ENCODE assay signal across 18 mouse cellular contexts in the genomic region with DNA sequence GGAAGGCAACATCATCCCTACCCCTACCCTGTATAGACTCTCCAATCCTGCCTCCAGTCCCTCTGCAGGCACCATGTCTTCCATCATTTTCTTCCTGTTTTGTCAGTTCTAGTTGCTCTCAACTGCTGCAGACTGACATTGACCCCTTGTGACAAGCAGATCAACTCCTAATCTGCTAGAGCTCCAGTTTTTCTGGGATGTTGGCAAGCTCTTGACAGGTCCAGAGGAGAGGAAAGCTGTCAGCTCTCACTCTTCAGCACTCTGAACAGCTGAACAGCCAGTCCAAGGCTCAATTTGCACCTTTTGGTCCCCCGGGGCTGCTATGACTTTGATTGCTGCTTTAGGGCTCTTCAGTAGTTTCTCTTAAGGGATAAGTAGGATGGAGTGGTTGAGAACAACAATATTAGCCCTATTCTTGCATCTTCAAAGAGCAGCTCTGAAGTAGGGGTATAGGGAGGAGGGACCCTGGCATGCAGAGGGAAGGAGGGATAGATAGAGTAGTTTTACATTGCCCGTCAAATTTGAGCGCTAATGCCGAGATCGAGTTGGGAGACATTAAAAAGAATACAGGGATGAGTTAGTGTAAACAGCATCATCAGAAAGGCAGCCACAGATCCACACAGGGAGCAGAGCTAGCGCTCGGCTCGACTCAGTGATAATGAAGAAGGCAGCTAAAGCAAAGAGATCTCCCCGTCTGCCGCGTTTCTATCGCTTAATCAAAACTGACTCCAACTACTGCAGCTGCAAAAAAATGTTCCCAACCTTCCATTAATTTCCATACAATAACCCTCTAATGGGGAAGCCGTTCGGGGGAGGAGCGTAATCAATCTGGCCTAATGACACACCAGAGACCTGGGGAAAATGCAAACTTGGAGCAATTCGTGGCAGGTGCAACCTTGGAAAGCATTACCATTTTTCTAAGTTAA.
DNase-seq lines count a peak whose midpoint lies in the region; ATAC-seq lines count a peak whose summit lies in the region.
"Had no signal": no experiment of that assay in that cellular context is flagged by ENCODE, and none has a peak within 500 bp of the region (broad histone marks: within the 10 kb centered on the region; RNA-seq: fewer than 3 reads in every experiment).

No protein-coding gene starts in this region.

- DNase-seq in embryonic facial prominence, embryonic 11.5 days (ENCODE audit: low spot score) = peak; percentile 7
- DNase-seq in embryonic facial prominence, embryonic 10.5 days (ENCODE audit: low spot score) = no peak
- DNase-seq in hindbrain, embryonic 11.5 days (ENCODE audit: low spot score) = peak; percentile 18
- no peak for DNase-seq in hindbrain, embryonic 10.5 days (ENCODE audit: low spot score)
- DNase-seq in right cerebral cortex, postnatal 36 days (ENCODE audit: low spot score in 2 of 2) = no peak
- no peak for DNase-seq in left cerebral cortex, postnatal 25 days (ENCODE audit: low spot score in 2 of 2)
- DNase-seq: adrenal gland, postnatal 25 days; cerebellum, adult 9-11 months; gastrocnemius, postnatal 14 days; liver, postnatal 0 days; right cerebral cortex, postnatal 4 days; thymus, adult 18-20 months had no signal

- no peaks in the 10 kb centered on the region for H3K36me3 ChIP-seq in embryonic facial prominence, embryonic 11.5 days (replicated peaks; ENCODE audit: control insufficient read depth, insufficient read depth, low read depth, low read length)
- no peaks in the 10 kb centered on the region for H3K36me3 ChIP-seq in embryonic facial prominence, embryonic 10.5 days (replicated peaks)
- H3K36me3 ChIP-seq in hindbrain, embryonic 11.5 days (ENCODE audit: control insufficient read depth, insufficient read depth, low read length) = no peaks in the 10 kb centered on the region
- no peaks in the 10 kb centered on the region for H3K36me3 ChIP-seq in hindbrain, embryonic 10.5 days
- no peaks in the 10 kb centered on the region for H3K36me3 ChIP-seq in hindbrain, embryonic 16.5 days (ENCODE audit: control insufficient read depth, insufficient read depth, low read length)
- H3K36me3 ChIP-seq in neural tube, embryonic 15.5 days = no peaks in the 10 kb centered on the region
- H3K36me3 ChIP-seq: embryonic facial prominence, embryonic 12.5 days; limb, embryonic 15.5 days had no signal

- no peaks in the 10 kb centered on the region for H3K27me3 ChIP-seq in embryonic facial prominence, embryonic 11.5 days (ENCODE audit: control insufficient read depth, insufficient read depth, low read length)
- peaks cover 4% of the 10 kb centered on the region; the same call in 1 of the 2 replicates for H3K27me3 ChIP-seq in embryonic facial prominence, embryonic 10.5 days (replicated peaks; ENCODE audit: low read depth, poor library complexity, severe bottlenecking)
- H3K27me3 ChIP-seq in hindbrain, embryonic 11.5 days (ENCODE audit: control insufficient read depth, insufficient read depth, low read length) = no peaks in the 10 kb centered on the region
- no peaks in the 10 kb centered on the region; the same call in 1 of the 2 replicates for H3K27me3 ChIP-seq in hindbrain, embryonic 10.5 days (ENCODE audit: insufficient read depth, poor library complexity, severe bottlenecking)
- H3K27me3 ChIP-seq in hindbrain, embryonic 16.5 days (replicated peaks; ENCODE audit: control insufficient read depth, insufficient read depth, low read length) = no peaks in the 10 kb centered on the region
- H3K27me3 ChIP-seq in neural tube, embryonic 15.5 days (replicated peaks) = no peaks in the 10 kb centered on the region
- H3K27me3 ChIP-seq: embryonic facial prominence, embryonic 12.5 days; limb, embryonic 15.5 days had no signal

- no peak for ATAC-seq in embryonic facial prominence, embryonic 11.5 days (replicated peaks; ENCODE audit: insufficient number of reproducible peaks, low FRiP score, low TSS enrichment, low read depth)
- no peak for ATAC-seq in hindbrain, embryonic 11.5 days (ENCODE audit: low FRiP score)
- peak; percentile 81 for ATAC-seq in hindbrain, embryonic 16.5 days
- ATAC-seq in neural tube, embryonic 15.5 days (ENCODE audit: low FRiP score) = peak; percentile 64
- ATAC-seq: intestine, postnatal 0 days; liver, postnatal 0 days had no signal

- WGBS in embryonic facial prominence, embryonic 11.5 days = 74% methylated on average over 16 of the region's 16 CpGs
- 79% methylated on average over 16 of the region's 16 CpGs for WGBS in embryonic facial prominence, embryonic 10.5 days
- 73% methylated on average over 16 of the region's 16 CpGs for WGBS in hindbrain, embryonic 11.5 days
- 80% methylated on average over 16 of the region's 16 CpGs for WGBS in hindbrain, embryonic 10.5 days
- WGBS in hindbrain, embryonic 16.5 days = 52% methylated on average over 16 of the region's 16 CpGs
- WGBS in neural tube, embryonic 15.5 days = 26% methylated on average over 16 of the region's 16 CpGs

- H3K4me2 ChIP-seq in embryonic facial prominence, embryonic 11.5 days (ENCODE audit: low read depth, low read length) = no peak overlapping the region
- no peak overlapping the region for H3K4me2 ChIP-seq in hindbrain, embryonic 11.5 days (replicated peaks; ENCODE audit: low read depth, low read length)
- H3K4me2 ChIP-seq in hindbrain, embryonic 16.5 days (ENCODE audit: low read length) = 0 out of 2 replicates have a peak overlapping the region, but pooled peaks have one; percentile 22
- H3K4me2 ChIP-seq in neural tube, embryonic 15.5 days = peak overlapping the region; percentile 40
- H3K4me2 ChIP-seq: embryonic facial prominence, embryonic 12.5 days; limb, embryonic 15.5 days had no signal

- no peak overlapping the region for H3K9ac ChIP-seq in embryonic facial prominence, embryonic 11.5 days (replicated peaks; ENCODE audit: low read length)
- no peak overlapping the region for H3K9ac ChIP-seq in hindbrain, embryonic 11.5 days (ENCODE audit: low read depth, low read length)
- no peak overlapping the region for H3K9ac ChIP-seq in hindbrain, embryonic 16.5 days (ENCODE audit: low read depth, low read length)
- H3K9ac ChIP-seq in neural tube, embryonic 15.5 days (replicated peaks) = no peak overlapping the region; the same call in 1 of the 2 replicates
- H3K9ac ChIP-seq: embryonic facial prominence, embryonic 12.5 days; limb, embryonic 15.5 days; liver, postnatal 0 days had no signal

- intact Hi-C loops in left cerebral cortex, postnatal 25 days (cut with DNase I) = no loop called here

- no peak overlapping the region for H3K27ac ChIP-seq in embryonic facial prominence, embryonic 11.5 days (replicated peaks; ENCODE audit: low read depth, low read length)
- no peak overlapping the region for H3K27ac ChIP-seq in embryonic facial prominence, embryonic 10.5 days (replicated peaks)
- 0 out of 2 replicates have a peak overlapping the region, but pooled peaks have one; percentile 17 for H3K27ac ChIP-seq in hindbrain, embryonic 11.5 days (ENCODE audit: low read depth, low read length)
- no peak overlapping the region for H3K27ac ChIP-seq in hindbrain, embryonic 10.5 days
- H3K27ac ChIP-seq in hindbrain, embryonic 16.5 days (ENCODE audit: low read depth, low read length) = 0 out of 2 replicates have a peak overlapping the region, but pooled peaks have one; percentile 8
- H3K27ac ChIP-seq in neural tube, embryonic 15.5 days (replicated peaks) = peak overlapping the region; percentile 77
- H3K27ac ChIP-seq: embryonic facial prominence, embryonic 12.5 days; kidney, postnatal 0 days; limb, embryonic 15.5 days had no signal

- H3K4me3 ChIP-seq in embryonic facial prominence, embryonic 11.5 days (ENCODE audit: low read depth, low read length) = no peak overlapping the region
- H3K4me3 ChIP-seq in embryonic facial prominence, embryonic 10.5 days = no peak overlapping the region
- no peak overlapping the region for H3K4me3 ChIP-seq in hindbrain, embryonic 11.5 days (ENCODE audit: low read depth, low read length)
- H3K4me3 ChIP-seq in hindbrain, embryonic 10.5 days = no peak overlapping the region
- H3K4me3 ChIP-seq in hindbrain, embryonic 16.5 days (ENCODE audit: low read length) = no peak overlapping the region
- H3K4me3 ChIP-seq in neural tube, embryonic 15.5 days (replicated peaks) = no peak overlapping the region
- H3K4me3 ChIP-seq: embryonic facial prominence, embryonic 12.5 days; limb, embryonic 15.5 days had no signal

- no peaks in the 10 kb centered on the region for H3K4me1 ChIP-seq in embryonic facial prominence, embryonic 11.5 days (ENCODE audit: control insufficient read depth, insufficient read depth, low read length)
- H3K4me1 ChIP-seq in embryonic facial prominence, embryonic 10.5 days = 0 out of 2 replicates have a peak, but pooled peaks cover 6% of the 10 kb centered on the region
- no peaks in the 10 kb centered on the region for H3K4me1 ChIP-seq in hindbrain, embryonic 11.5 days (replicated peaks; ENCODE audit: control insufficient read depth, insufficient read depth, low read length)
- H3K4me1 ChIP-seq in hindbrain, embryonic 10.5 days (replicated peaks) = no peaks in the 10 kb centered on the region
- H3K4me1 ChIP-seq in hindbrain, embryonic 16.5 days (ENCODE audit: control insufficient read depth, insufficient read depth, low read depth, low read length) = peaks cover 5% of the 10 kb centered on the region
- H3K4me1 ChIP-seq in neural tube, embryonic 15.5 days = peaks cover 13% of the 10 kb centered on the region
- H3K4me1 ChIP-seq: embryonic facial prominence, embryonic 12.5 days; limb, embryonic 15.5 days had no signal

- no peaks in the 10 kb centered on the region for H3K9me3 ChIP-seq in embryonic facial prominence, embryonic 11.5 days (replicated peaks; ENCODE audit: control insufficient read depth, low read length)
- H3K9me3 ChIP-seq in embryonic facial prominence, embryonic 10.5 days = no peaks in the 10 kb centered on the region
- no peaks in the 10 kb centered on the region for H3K9me3 ChIP-seq in hindbrain, embryonic 11.5 days (ENCODE audit: control insufficient read depth, low read length)
- no peaks in the 10 kb centered on the region for H3K9me3 ChIP-seq in hindbrain, embryonic 10.5 days
- no peaks in the 10 kb centered on the region for H3K9me3 ChIP-seq in hindbrain, embryonic 16.5 days (ENCODE audit: control insufficient read depth, low read length)
- no peaks in the 10 kb centered on the region for H3K9me3 ChIP-seq in neural tube, embryonic 15.5 days (replicated peaks)
- H3K9me3 ChIP-seq: embryonic facial prominence, embryonic 12.5 days; limb, embryonic 15.5 days had no signal

Comparison
In these comparisons a context has a peak if more than half of its experiments do, and no peak if none do; other contexts are left out.
1. ATAC-seq: peak in hindbrain, embryonic 16.5 days (single experiment) and neural tube, embryonic 15.5 days (single experiment); none in embryonic facial prominence, embryonic 11.5 days (single experiment) and hindbrain, embryonic 11.5 days (single experiment).
2. DNase-seq: peak in embryonic facial prominence, embryonic 11.5 days (single experiment) and hindbrain, embryonic 11.5 days (single experiment); none in embryonic facial prominence, embryonic 10.5 days (single experiment), hindbrain, embryonic 10.5 days (single experiment), right cerebral cortex, postnatal 36 days (0 of 2) and left cerebral cortex, postnatal 25 days (0 of 2).
3. H3K27ac ChIP-seq: peak in hindbrain, embryonic 11.5 days (single experiment), hindbrain, embryonic 16.5 days (single experiment) and neural tube, embryonic 15.5 days (single experiment); none in embryonic facial prominence, embryonic 11.5 days (single experiment), embryonic facial prominence, embryonic 10.5 days (single experiment) and hindbrain, embryonic 10.5 days (single experiment).
4. H3K4me2 ChIP-seq: peak in hindbrain, embryonic 16.5 days (single experiment) and neural tube, embryonic 15.5 days (single experiment); none in embryonic facial prominence, embryonic 11.5 days (single experiment) and hindbrain, embryonic 11.5 days (single experiment).